Mouse (Mus musculus): Measurements from ENCODE around the gene Cyp2f2. TPM values are rescaled to one million over a fixed set of nuclear protein-coding genes. Genes with fewer than 3 reads are reported as not detected.

Cyp2f2 gene
- polyA plus RNA-seq (2016; fragmentation: Nextera tagmentation; extraction: Ambion mirVana) = not detected in 2 replicates

GRCm38 (mm10) chr7:27119676-27120075 is at the start of gene Cyp2f2:
Cyp2f2 (plus strand) TSS chr7:27119909.
- DNase-seq (ENCODE audit: low spot score) = no peak
- Histone ChIP-seq H3K4me1 (peaks cover 4% of the 10 kb centered on the region; the same call in 1 of the 2 replicates), H3K27ac (replicated peaks) (no peak within 1 kb of the TSS), H3K9me3 (replicated peaks) (no peaks in the 10 kb centered on the region), H3K4me3 (no peak within 1 kb of the TSS), H3K27me3 (ENCODE audit: low read depth, poor library complexity, severe bottlenecking) (no peaks in the 10 kb centered on the region), H3K36me3 (no peaks in the 10 kb centered on the region)

- Histone ChIP-seq H3K36me3 (no peaks in the 10 kb centered on the region), H3K27me3 (ENCODE audit: low read depth, poor library complexity, severe bottlenecking) (no peaks in the 10 kb centered on the region), H3K4me3 (no peak overlapping the region), H3K9me3 (replicated peaks) (peaks cover 6% of the 10 kb centered on the region; the same call in 1 of the 2 replicates), H3K27ac (replicated peaks) (no peak overlapping the region), H3K4me1 (no peaks in the 10 kb centered on the region)
- 82% methylated on average over 1 of the region's 1 CpGs for WGBS
- no peak for DNase-seq (ENCODE audit: low spot score)
Measured at GRCm38 (mm10) chr7:27078641-27079040, 41.1 kb upstream of the Cyp2f2 start.

DNA sequence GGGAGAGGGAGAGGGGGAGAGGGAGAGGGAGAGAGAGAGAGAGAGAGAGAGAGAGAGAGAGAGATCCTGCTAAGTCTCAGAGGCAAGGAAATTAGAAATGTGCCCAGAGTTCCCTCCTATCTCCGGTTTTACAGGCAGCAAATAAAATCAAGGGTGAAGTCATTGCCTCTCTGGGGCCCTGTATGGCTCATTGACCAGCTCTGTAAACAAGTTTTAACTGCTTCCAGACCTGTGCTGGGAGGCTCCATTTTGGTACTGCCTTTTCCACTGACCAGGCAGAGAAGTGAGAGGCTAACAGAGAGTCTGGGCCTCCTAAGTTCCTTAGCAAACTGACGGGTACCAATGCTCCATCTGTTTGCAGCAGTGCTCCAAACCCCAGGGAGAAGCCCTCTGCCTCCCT is 38.1 kb upstream of the Cyp2f2 start:
- Histone ChIP-seq H3K27me3 (ENCODE audit: low read depth, poor library complexity, severe bottlenecking) (no peaks in the 10 kb centered on the region), H3K27ac (replicated peaks) (no peak overlapping the region), H3K4me3 (no peak overlapping the region), H3K9me3 (replicated peaks) (peaks cover 6% of the 10 kb centered on the region; the same call in 1 of the 2 replicates), H3K36me3 (no peaks in the 10 kb centered on the region), H3K4me1 (no peaks in the 10 kb centered on the region)
- WGBS = 73% methylated on average over 2 of the region's 2 CpGs
- DNase-seq (ENCODE audit: low spot score) = no peak

- Histone ChIP-seq H3K27ac (replicated peaks) (no peak overlapping the region), H3K4me1 (no peaks in the 10 kb centered on the region), H3K36me3 (no peaks in the 10 kb centered on the region), H3K9me3 (replicated peaks) (no peaks in the 10 kb centered on the region), H3K27me3 (ENCODE audit: low read depth, poor library complexity, severe bottlenecking) (no peaks in the 10 kb centered on the region), H3K4me3 (no peak overlapping the region)
- DNase-seq (ENCODE audit: low spot score) = no peak
- 88% methylated on average over 4 of the region's 4 CpGs for WGBS
Measured at GRCm38 (mm10) chr7:27091039-27091438, 28.7 kb upstream of the Cyp2f2 start.

DNA sequence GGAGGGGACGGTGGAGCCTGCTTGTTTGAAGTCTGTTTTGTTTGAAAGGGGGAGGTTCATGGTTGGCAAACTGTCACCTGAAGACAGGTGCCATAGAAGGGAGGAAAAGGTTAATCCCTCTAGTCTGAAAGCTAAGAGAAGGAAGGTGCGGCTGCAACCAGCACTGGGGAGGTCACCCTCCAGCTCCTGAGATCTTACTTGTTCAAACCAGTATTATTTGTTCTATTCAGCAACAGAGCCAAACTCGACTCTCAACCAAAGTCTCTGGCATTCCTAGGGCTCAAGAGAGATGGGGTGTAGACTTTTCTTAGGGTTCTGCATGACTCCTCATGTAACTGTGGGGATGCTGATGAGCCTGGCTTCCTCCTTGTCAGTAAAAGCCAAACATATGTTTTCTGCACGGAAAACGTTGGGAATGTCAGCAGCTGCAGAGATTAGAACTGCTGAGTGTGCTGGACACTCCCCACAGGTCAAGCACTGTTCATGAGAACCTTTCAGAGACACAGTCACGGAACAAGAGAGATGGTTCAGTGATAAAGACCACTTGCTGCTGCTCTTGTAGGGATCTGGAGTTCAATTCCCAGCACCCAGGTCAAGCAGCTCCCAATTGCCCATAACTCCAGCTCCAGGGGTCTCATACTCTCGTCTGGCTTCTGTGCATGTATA is 27.5 kb upstream of the Cyp2f2 start:
- no peak overlapping the region for H3K4me3 ChIP-seq
- no peak for DNase-seq (ENCODE audit: low spot score)
- no peaks in the 10 kb centered on the region for H3K4me1 ChIP-seq
- H3K36me3 ChIP-seq = no peaks in the 10 kb centered on the region
- no peaks in the 10 kb centered on the region for H3K27me3 ChIP-seq (ENCODE audit: low read depth, poor library complexity, severe bottlenecking)
- 78% methylated on average over 7 of the region's 7 CpGs for WGBS
- no peak overlapping the region for H3K27ac ChIP-seq (replicated peaks)
- no peaks in the 10 kb centered on the region for H3K9me3 ChIP-seq (replicated peaks)

GRCm38 (mm10) chr7:27092882-27093281 is 26.8 kb upstream of the Cyp2f2 start:
- WGBS = 45% methylated on average over 1 of the region's 1 CpGs
- Histone ChIP-seq H3K9me3 (replicated peaks) (no peaks in the 10 kb centered on the region), H3K4me1 (no peaks in the 10 kb centered on the region), H3K36me3 (no peaks in the 10 kb centered on the region), H3K27me3 (ENCODE audit: low read depth, poor library complexity, severe bottlenecking) (no peaks in the 10 kb centered on the region), H3K4me3 (no peak overlapping the region), H3K27ac (replicated peaks) (no peak overlapping the region)
- no peak for DNase-seq (ENCODE audit: low spot score)

- Histone ChIP-seq H3K9me3 (replicated peaks) (peaks cover 24% of the 10 kb centered on the region), H3K27me3 (ENCODE audit: low read depth, poor library complexity, severe bottlenecking) (no peaks in the 10 kb centered on the region), H3K4me3 (no peak overlapping the region), H3K36me3 (no peaks in the 10 kb centered on the region), H3K27ac (replicated peaks) (no peak overlapping the region), H3K4me1 (no peaks in the 10 kb centered on the region)
- DNase-seq (ENCODE audit: low spot score) = no peak
- WGBS = 63% methylated on average over 5 of the region's 5 CpGs
Measured at GRCm38 (mm10) chr7:27104882-27105281, 14.8 kb upstream of the Cyp2f2 start.

- Histone ChIP-seq H3K27ac (replicated peaks) (no peak overlapping the region), H3K9me3 (replicated peaks) (peaks cover 17% of the 10 kb centered on the region), H3K4me1 (no peaks in the 10 kb centered on the region), H3K4me3 (no peak overlapping the region), H3K27me3 (ENCODE audit: low read depth, poor library complexity, severe bottlenecking) (no peaks in the 10 kb centered on the region), H3K36me3 (no peaks in the 10 kb centered on the region)
- no peak for DNase-seq (ENCODE audit: low spot score)
Measured at GRCm38 (mm10) chr7:27110327-27110726, 9.4 kb upstream of the Cyp2f2 start.

DNA sequence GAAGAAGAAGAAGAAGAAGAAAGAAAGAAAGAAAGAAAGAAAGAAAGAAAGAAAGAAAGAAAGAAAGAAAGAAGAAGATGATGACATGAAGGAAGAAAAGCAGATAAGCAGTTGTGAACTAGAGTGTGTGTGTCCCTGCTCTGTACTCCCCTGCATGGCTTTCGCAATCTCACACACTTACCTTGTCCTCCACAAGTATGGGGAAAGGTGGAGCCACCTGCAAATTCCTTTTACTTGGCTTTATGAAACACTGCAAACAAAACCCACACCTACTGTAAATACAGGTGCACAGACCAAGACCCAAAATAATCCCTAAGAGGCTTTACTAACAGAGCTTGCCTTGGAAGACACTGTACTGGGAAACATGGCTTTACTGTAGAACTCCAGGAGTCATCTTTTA is 8.7 kb upstream of the Cyp2f2 start:
- no peaks in the 10 kb centered on the region for H3K4me1 ChIP-seq
- no peaks in the 10 kb centered on the region for H3K36me3 ChIP-seq
- no peaks in the 10 kb centered on the region for H3K27me3 ChIP-seq (ENCODE audit: low read depth, poor library complexity, severe bottlenecking)
- 96% methylated on average over 1 of the region's 1 CpGs for WGBS
- peaks cover 17% of the 10 kb centered on the region for H3K9me3 ChIP-seq (replicated peaks)
- no peak overlapping the region for H3K4me3 ChIP-seq
- no peak overlapping the region for H3K27ac ChIP-seq (replicated peaks)
- DNase-seq (ENCODE audit: low spot score) = no peak

DNA sequence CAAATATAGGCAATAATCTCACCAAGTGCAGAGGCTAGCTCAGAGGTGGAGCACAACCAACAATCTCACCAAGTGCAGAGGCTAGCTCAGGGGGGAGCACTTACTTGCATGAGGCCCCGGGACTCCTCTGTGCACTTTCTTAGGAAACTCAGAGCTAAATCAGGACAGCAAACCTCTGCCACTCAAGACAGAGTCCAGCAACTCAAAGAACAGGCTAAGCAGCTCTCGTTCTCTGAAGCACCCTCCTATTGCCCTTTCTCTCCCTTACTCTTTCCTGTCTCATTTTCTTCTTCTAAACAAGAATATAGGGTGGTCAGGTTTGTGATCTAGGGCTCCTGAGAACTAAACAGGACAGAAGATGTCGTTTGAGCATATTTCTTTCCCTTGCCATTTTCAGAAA is 7.7 kb upstream of the Cyp2f2 start:
- H3K4me3 ChIP-seq = no peak overlapping the region
- H3K4me1 ChIP-seq = no peaks in the 10 kb centered on the region
- no peaks in the 10 kb centered on the region for H3K36me3 ChIP-seq
- H3K9me3 ChIP-seq (replicated peaks) = peaks cover 17% of the 10 kb centered on the region
- no peak overlapping the region for H3K27ac ChIP-seq (replicated peaks)
- WGBS = 78% methylated on average over 3 of the region's 3 CpGs
- DNase-seq (ENCODE audit: low spot score) = no peak
- no peaks in the 10 kb centered on the region for H3K27me3 ChIP-seq (ENCODE audit: low read depth, poor library complexity, severe bottlenecking)

GRCm38 (mm10) chr7:27118033-27118511 is 1.6 kb upstream of the Cyp2f2 start:
- peaks cover 4% of the 10 kb centered on the region; the same call in 1 of the 2 replicates for H3K4me1 ChIP-seq
- 75% methylated on average over 4 of the region's 4 CpGs for WGBS
- DNase-seq (ENCODE audit: low spot score) = no peak
- no peaks in the 10 kb centered on the region for H3K27me3 ChIP-seq (ENCODE audit: low read depth, poor library complexity, severe bottlenecking)
- no peak overlapping the region for H3K4me3 ChIP-seq
- no peaks in the 10 kb centered on the region for H3K9me3 ChIP-seq (replicated peaks)
- H3K36me3 ChIP-seq = no peaks in the 10 kb centered on the region
- H3K27ac ChIP-seq (replicated peaks) = no peak overlapping the region

GRCm38 (mm10) chr7:27124305-27124832 is 4.7 kb downstream of the Cyp2f2 start:
- Histone ChIP-seq H3K27ac (replicated peaks) (no peak overlapping the region), H3K27me3 (ENCODE audit: low read depth, poor library complexity, severe bottlenecking) (no peaks in the 10 kb centered on the region), H3K36me3 (no peaks in the 10 kb centered on the region), H3K4me1 (peaks cover 4% of the 10 kb centered on the region; the same call in 1 of the 2 replicates), H3K4me3 (no peak overlapping the region), H3K9me3 (replicated peaks) (no peaks in the 10 kb centered on the region)
- DNase-seq (ENCODE audit: low spot score) = no peak
- WGBS = 71% methylated on average over 5 of the region's 5 CpGs

DNA sequence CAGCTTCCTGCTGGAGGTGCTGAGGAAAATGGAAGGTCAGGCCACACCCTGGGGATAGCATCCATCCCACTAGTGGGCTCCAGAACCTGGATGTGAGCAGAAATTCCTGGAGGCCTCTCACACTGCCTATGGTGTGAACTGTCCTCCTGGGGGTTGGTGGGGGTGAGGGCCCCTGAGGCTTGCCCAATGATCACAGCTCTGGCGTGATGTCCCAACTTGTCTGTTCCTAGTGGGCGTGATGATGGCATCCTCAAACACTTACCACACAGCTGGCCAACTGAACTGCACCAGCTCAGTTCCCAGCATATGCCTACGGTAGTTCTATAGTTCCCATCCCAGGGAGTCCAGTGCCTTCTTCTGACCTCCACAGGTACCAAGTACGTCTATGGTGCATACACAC is 5.3 kb downstream of the Cyp2f2 start:
- Histone ChIP-seq H3K4me3 (no peak overlapping the region), H3K27ac (replicated peaks) (no peak overlapping the region), H3K36me3 (no peaks in the 10 kb centered on the region), H3K27me3 (ENCODE audit: low read depth, poor library complexity, severe bottlenecking) (no peaks in the 10 kb centered on the region), H3K9me3 (replicated peaks) (no peaks in the 10 kb centered on the region), H3K4me1 (peaks cover 4% of the 10 kb centered on the region; the same call in 1 of the 2 replicates)
- no peak for DNase-seq (ENCODE audit: low spot score)
- WGBS = 85% methylated on average over 4 of the region's 4 CpGs

Data from midbrain, embryonic 10.5 days (tissue).